Mouse (Mus musculus) cerebellum, adult 2 months (tissue): ENCODE data around the gene Aldh1a7.

Source experiments
- CTCF ChIP-seq: fragments of 200-500 bp; IDR thresholded peaks from 2 replicates; pipeline ENCODE4 v1.5.1; 2011; ENCODE audit warnings: low read depth, mild to moderate bottlenecking, control low read depth, low read length, moderate library complexity, borderline replicate concordance; ENCODE audit not compliant: insufficient read depth
- POLR2A ChIP-seq: fragments of 200-500 bp; IDR thresholded peaks from 2 replicates; pipeline ENCODE4 v1.6.1; 2011; ENCODE audit warnings: low read length, control low read depth, borderline replicate concordance; ENCODE audit not compliant: insufficient read depth

GRCm38 (mm10) chr19:20722913-20723312, 4.4 kb downstream of the Aldh1a7 start:
- TF ChIP-seq CTCF (no peak), POLR2A (no peak)
